Mouse (Mus musculus) brain, embryonic 14.5 days (tissue): ENCODE measurements at regions not wholly inside any gene's neighbourhood (a gene's known extent, or its start where the extent isn't known, plus 50 kb on each side); places are given as distances from the start of the nearest gene placed in this dataset.

ENCODE experiments used
- CTCF ChIP-seq: fragments of 200-500 bp; IDR thresholded peaks from 2 replicates; pipeline ENCODE4 v1.5.1; 2012; ENCODE audit warnings: inconsistent platforms, mild to moderate bottlenecking, moderate library complexity, borderline replicate concordance; ENCODE audit not compliant: insufficient read depth, insufficient read length; ENCODE audit errors: extremely low read depth
- POLR2A ChIP-seq: fragments of 200-500 bp; IDR thresholded peaks from 2 replicates; pipeline ENCODE4 v1.6.1; 2012; ENCODE audit warnings: mild to moderate bottlenecking, inconsistent platforms, borderline replicate concordance; ENCODE audit not compliant: poor library complexity, insufficient read depth, insufficient read length, severe bottlenecking; ENCODE audit errors: extremely low read depth

- TF ChIP-seq POLR2A (no peak), CTCF (no peak)
Measured at GRCm38 (mm10) chr14:76341226-76341625, 73.5 kb upstream of the Tsc22d1 start.
